Mouse (Mus musculus) adrenal gland (tissue): ENCODE results near the gene Mdm2.

ENCODE experiments used
- intact Hi-C: fragments of 180-260 bp; cut with DNase I; formaldehyde crosslinking; loops from one replicate; pipeline ENCODE4 v1.15.1; 2025

The Mdm2 gene

DNA sequence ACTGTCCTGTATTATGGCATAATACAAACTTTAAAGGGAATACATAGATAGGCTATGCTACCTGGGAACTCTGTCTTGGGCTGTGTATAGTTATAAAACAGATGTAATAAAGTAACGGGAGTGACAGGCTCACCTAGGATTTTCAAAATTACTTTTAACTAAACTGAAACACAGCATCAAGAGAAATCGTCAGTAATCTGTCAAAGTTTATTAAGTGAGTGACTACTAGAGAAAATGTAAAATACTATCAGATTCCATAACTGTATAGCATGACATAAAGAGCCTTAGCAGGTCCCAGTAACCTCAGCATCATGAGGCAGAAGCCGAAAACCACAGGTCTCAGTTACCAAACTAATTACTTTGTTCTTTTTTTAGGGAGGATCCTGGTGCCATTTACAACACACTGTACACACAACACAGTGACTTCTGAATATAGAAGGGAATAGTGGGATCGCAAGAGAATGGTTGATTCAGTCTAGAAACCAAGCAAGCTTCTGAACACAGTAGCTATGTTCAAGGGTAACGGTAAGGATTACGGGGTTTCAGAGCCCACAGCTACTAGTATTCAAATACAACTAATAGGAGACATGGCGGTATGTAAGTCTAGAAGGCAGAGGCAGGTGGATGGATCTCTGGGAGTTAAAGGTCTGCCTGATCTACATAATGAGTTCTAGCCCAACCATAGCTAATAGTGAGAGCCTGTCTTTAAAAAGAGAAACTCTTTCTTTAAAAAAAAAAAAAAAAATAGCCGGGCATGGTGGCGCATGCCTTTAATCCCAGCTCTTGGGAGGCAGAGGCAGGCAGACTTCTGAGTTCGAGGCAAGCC lies 12.0 kb downstream of the Mdm2 start:
- intact Hi-C loops = loop anchor here (10.0 kb wide), 1 partner anchor 344 kb away; no protein-coding TSS in a partner anchor

DNA sequence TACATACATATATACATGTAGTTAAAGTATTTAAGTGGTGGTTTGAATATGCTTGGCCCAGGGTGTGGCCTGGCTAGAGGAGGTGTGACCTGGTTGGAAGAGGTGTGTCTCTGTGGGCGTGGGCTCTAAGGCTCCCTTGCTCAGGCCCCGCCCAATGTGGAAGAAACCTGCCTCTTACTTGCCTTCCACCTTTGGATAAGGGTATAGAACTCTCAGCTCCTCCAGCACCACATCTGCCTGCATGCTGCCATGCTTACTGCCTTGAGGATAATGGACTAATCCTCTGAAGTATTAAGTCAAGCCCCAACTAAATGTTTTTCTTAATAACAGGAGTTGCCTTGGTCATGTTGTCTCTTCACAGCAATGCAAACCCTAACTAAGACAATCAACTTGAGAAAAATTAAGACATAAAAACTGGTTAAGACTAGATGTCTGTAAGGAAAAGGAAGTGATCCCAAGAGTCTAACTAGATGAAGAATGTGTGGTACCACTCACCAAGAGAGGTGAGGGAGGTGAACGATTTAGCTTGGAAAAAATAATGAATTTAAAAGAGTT lies 12.9 kb downstream of the Mdm2 start:
- intact Hi-C loops = loop anchor here (10.0 kb wide), 1 partner anchor 343 kb away; no protein-coding TSS in a partner anchor

DNA sequence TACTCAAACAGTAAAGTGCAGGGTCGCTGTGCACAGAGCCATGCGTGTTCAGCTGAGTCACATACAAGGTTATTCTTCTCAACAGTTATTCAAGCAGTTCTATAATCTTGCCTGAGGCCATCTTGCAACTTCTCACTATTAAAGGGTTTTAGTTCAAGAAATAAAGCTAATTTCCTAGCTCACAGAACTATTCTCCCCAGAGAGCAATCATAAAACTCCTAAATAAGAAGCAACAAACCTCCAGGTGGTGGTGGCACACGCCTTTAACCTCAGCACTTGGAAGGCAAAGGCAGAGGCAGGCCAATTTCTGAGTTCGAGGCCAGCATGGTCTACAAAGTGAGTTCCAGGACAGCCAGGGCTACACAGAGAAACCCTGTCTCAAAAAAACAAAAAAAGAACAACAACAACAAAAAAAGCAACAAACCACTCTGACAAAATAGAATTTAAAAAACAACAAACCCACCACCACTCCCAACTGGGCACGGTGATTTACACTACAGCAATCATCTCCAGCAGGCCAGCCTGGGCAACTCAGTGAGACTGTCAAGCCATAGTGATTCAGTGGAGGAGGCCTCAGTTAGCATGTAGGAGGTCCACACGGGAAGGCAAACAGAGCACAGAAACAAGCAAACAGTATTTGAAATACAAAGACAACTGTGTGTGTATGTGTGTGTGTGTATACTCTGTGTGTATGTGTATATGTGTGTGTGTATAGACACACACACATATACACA lies 13.6 kb downstream of the Mdm2 start:
- intact Hi-C loops = loop anchor here (10.0 kb wide), 1 partner anchor 342 kb away; no protein-coding TSS in a partner anchor

DNA sequence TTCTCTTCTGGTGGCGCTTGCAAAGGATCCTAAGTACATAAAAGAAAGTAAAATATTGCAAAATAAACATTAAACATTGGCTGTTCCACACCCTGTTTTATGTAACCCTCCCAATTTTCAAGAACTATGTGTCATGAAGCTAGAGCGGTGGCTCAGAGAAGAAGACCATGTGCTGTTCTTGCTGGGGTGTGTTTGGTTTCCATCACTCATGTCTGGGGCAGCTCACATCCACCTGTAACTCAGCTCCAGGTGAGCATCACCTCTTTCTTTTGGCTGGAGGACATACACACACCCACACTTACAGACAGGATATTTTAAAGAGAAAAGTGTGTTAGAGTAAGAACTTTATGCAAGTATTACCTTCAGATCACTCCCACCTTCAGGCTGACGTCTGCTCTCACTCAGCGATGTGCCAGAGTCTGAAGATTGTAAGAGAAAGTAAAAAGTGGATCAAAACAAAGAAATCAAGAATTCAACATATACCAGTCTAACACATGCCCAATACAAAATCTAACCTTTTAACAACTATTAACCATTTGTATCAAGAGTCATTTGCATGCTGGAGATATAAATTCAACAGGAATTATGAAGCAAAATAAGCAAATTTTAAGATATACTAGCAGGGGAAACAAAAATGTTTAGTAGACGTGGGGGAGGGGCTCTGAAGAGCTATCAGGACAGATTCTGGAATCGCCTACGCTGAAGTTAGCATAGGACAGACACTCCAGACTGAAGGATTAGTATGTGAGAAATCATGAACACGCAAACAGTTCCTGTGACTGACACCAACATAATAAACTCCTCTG lies 14.3 kb downstream of the Mdm2 start:
- intact Hi-C loops = loop anchor here (10.0 kb wide), 1 partner anchor 341 kb away; no protein-coding TSS in a partner anchor

DNA sequence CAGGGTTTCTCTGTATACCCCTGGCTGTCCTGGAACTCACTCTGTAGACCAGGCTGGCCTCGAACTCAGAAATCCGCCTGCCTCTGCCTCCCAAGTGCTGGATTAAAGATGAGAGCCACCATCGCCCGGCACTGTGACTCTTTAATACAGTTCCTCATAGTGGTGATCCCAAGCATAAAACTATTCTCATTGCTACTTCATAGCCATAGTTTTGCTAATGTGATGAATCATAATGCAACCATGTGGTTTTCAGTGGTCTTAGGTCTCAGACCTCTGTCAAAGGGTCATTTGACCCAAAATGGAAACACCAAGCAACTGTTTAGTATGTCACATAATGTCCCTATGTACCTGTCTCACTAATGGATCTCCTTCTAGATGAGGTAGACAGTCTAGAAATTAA lies 15.0 kb downstream of the Mdm2 start:
- intact Hi-C loops = loop anchor here (10.0 kb wide), 1 partner anchor 341 kb away; no protein-coding TSS in a partner anchor

DNA sequence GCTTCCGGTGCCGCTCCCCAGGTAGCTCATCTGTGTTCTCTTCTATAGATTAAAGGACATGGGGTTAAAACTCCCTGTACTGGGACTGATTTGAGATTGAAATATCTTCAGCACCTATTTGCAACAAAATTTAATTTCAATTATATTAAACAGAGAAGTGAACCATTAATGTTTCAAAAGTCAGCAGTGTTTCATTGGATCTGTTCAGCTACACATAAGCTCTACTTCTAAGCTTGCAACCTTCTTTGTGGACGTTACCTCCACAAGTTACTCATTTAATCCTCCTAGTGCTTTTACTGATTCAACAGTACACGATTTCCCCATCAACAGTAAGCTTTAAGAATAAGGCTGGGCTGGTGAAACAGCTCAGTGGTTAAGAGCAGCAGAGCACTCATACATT lies 15.5 kb downstream of the Mdm2 start:
- intact Hi-C loops = loop anchor here (10.0 kb wide), 1 partner anchor 340 kb away; no protein-coding TSS in a partner anchor

DNA sequence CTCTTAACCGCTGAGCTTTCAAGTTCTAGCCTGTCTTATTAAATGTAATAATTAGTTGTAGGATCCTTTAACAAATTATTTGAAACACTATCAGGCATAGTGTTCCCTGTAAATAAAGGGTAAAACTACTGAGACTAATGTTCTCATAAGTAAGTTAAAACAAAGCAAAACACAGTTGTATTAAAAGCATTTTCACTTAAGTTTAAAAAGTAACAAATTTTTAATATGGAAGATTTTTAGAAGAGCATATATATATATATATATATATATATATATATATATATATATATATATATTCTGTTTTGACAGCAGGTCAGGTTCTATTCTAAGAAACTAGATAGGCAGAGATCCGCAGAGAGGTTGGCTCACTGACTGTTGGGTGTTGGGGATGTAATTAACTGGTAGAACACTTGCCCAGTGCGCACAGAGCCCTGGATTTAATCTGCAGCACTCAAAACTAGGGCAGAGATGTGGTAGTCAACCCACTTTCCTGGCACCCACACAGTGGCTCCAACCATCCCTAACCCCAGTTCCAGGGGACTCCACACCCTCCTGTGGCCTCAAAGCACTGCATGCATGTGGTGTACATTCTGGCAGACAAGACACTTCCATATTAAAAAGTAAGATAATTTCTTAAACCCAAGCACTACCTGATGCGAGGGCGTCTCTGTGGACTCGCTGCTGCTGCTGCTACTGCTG lies 16.2 kb downstream of the Mdm2 start:
- intact Hi-C loops = loop anchor here (10.0 kb wide), 1 partner anchor 340 kb away; no protein-coding TSS in a partner anchor

DNA sequence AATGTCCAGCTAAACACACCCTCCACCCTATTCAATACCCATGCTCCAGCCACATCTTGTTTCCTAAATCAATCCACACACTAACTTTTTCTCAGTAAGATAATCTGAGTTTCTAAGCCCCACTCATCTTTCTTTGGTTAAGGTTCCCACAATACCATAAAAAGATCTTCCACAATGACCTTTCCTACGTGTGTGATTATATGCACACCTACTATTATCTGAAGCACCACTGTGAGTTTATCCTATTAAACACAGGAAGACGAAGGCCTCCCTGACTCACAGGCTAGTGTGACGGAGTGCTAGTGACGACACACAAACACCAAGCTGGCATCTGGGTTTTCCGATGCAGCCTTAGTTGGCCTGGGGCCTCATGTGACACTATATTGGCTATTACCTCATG lies 17.6 kb downstream of the Mdm2 start:
- intact Hi-C loops = loop anchor here (10.0 kb wide), 1 partner anchor 338 kb away; no protein-coding TSS in a partner anchor

DNA sequence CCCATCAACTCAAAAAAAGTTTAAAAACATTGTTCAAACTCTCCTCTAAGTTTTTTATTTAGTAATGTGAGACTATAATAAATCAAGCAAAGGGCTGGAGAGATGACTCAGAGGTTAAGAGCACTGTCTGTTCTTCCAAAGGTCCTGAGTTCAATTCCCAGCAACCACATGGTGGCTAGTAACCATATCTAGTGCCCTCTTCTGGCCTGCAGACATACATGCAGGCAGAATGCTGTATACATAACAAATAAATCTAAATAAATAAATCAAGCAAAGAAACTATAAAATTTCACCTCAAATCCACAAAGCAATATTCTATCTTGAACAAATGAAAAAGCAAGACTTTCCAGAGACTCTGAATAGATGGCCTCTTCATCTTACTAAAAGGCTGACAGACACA lies 18.4 kb downstream of the Mdm2 start:
- intact Hi-C loops = loop anchor here (10.0 kb wide), 1 partner anchor 337 kb away; no protein-coding TSS in a partner anchor

DNA sequence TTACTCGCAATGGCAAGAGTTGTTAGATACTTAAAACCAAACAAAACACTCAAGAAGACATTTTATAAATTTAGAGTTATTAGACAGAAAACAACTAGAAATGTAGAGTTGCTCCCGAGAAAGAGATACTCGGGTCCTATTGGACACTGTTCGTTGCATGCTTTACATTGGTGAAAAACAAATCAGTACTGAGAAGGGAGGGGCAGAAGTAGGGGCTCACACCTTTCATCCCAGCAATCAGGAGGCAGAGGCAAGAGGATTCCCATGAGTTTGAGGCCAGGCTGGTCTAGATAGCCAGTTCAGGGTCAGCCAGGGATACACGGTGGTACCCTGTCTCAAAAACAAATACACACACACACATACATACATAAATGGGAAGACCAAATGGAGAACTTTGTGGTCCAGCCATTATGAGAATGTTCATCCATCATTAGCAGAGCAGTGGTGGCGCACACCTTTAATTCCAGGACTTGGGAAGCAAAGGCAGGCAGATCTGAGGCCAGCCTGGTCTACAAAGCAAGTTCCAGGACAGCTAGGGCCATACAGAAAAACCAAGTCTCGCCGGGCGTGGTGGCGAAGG lies 19.1 kb downstream of the Mdm2 start:
- intact Hi-C loops = loop anchor here (10.0 kb wide), 1 partner anchor 337 kb away; no protein-coding TSS in a partner anchor

DNA sequence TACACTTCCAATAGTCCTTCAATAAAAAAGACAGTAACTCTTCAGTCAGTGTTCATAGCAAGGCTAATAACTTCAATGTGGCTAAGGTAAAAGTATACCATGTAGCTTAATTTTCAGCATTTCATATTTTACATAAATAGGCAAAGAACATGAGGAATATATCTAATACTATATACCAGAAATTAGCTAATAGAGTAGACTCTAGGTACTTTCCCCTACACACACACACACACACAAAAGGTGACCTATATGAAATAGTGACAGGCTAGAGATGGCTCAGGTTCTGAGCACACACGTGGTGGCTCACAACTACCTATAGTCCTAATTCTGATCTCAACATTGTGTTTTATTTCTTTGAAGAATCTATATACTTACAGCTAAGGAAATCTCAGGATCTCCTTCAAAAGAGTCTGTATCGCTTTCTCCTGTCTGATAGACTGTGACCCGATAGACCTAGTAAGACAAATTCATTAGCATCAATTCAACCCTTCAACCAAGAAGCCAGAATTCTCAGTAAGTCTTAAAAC lies 19.7 kb downstream of the Mdm2 start:
- intact Hi-C loops = loop anchor here (10.0 kb wide), 1 partner anchor 336 kb away; no protein-coding TSS in a partner anchor

DNA sequence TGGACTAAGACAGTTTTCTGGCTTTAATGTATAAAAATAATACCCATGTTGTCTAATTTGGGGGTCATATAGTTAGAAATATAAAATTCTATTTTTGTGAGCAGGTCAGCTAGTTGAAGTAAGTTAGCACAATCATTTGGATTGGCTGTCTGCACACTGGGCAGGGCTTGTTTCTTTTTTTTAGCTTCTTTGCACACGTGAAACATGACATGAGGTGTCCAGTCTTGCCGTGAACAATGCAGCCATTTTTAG lies 20.5 kb downstream of the Mdm2 start:
- intact Hi-C loops = loop anchor here (10.0 kb wide), 1 partner anchor 335 kb away; no protein-coding TSS in a partner anchor

DNA sequence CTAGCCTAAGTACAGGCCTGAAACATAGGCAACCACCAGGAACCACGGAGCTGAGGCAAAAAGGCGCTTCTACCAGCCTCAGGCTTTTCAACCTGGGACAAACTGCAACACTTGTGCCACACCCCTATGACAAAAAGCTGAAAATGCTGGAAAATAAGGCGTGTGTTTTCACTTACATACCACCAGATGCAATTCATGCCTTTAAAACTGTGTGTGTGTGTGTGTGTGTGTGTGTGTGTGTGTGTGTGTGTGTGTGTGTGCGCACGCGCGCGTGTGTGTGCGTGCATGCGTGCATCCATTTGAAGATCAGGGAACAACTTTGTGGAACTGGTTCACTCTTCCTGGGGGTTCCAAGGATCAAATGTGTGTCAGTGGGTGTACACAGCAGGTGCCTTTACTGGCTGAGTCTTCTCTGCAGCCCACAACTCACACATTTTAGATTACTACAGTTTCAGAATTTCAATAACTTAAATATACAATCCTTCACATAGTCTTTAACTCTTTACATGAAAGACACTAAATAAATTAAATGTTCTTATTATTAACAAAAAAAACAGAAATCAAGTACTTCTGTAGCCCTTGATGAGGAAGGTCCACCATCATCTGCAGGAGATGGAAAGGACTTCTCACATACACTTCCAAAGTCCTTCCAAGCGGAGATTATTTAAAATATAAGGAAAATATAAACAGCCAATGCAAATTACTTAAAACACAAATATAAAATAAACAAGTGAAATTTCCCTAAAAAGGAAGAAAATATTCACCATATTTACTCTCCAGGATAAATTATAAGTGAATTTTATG lies 21.1 kb downstream of the Mdm2 start:
- intact Hi-C loops = loop anchor here (10.0 kb wide), 1 partner anchor 335 kb away; no protein-coding TSS in a partner anchor

DNA sequence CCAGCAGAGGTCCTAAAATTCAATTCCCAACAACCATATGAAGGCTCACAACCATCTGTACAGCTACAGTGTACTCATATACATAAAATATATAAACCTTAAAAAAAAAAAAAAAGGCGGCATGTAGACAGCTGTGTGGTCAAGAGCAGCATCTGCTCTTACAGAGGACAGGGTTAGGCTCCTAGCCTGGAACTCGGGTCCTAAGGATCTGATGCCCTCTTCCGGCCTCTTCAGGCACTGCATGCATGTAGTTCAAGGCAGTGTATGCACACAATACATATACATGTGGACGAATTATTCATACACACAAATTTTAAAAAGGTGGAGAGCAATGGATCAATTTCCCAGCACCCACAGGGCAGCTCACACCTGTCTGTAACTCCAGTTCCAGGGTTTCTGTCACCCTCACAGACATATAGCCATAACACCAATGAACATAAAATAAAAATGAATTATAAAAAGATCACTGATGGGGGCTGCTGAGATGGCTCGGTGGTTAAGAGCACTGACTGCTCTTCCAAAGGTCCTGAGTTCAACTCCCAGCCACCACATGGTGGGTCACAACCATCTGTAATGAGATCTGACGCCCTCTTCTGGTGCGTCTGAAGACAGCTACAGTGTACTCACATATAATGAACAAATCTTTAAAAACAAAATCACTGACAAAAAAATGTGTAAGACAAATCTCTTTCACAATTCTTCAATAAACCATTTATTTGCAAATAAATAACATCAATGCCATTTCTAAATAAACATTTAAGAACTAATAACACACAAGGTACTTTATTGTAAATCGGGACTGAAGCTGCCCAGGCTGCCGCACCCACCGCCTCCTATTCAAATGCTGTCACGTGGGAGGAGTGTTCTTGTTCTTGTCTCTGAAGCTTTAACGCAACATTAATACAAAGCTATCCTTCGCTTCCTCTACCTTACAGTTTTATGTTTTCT lies 22.1 kb downstream of the Mdm2 start:
- intact Hi-C loops = no loop called here

DNA sequence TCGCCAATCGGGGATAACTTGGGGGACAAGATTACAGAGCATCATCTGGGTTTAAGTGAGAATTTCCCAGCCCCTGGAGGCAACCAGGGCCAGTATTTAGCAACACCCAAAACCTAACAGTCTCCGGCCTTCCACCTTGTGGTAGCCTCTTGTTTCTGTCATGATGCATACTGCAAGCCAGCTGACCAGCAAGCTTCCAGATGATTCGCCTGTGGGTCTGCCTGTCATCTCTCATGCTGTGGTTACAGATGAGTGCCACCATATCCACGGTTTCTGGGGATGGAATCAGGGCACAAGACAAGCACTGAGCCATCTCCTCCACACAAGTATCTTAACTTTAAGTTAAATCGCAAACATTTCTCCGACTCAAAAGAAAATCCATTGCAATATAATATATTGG lies 23.0 kb downstream of the Mdm2 start:
- intact Hi-C loops = no loop called here

DNA sequence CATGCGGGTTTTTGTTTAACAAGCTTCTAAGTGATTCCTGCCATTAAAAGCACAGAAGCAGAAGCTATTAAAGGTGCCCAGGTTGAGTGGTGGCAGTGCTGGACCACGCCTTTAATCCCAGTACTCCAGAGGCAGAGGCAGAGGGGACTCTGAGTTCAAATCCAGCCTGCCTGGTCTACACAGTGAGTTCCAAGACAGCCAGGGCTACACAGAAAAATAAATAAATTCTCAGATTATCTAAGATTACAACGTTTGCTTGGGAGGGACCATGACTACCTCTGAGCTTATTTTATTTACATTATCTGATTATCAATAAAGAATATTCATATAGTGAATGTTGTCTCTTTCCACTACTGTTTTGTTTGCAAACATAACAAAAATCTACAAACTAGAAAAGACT lies 23.5 kb downstream of the Mdm2 start:
- intact Hi-C loops = no loop called here

DNA sequence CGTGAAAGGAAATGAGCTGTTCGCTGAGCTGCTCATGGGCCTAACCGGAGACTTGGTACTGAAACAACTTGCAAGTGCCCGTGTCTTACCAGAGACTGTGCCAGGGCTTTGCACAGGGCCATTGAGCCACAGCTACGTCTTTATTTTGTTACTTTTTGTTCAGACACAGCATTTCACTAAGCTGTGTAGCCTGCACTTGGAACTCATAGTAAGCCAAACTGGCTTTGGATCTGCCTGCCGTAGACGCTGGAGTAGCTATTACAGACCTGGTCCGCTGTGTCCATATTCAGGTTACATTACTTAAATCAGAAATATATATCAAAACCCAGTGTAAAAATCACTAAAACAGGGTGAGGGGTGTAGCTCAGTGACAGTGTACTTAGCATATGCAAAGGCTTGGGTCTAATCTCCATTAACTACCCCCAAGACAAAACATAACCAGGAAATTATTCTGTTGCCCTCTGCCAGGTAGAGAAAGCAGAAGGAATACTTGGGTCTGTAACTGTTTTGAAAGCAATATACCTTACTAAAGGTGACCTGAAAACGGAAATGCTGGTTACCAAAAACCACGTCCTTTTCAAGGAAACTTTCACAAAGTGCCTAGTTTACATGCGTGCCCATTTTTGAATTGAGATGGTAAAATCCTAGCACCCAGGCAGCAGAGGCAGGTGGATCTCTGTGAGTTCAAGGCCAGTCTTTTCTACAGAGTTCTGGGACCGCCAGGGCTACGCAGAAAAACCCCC lies 24.5 kb downstream of the Mdm2 start:
- intact Hi-C loops = no loop called here
